Mouse (Mus musculus) ES-Bruce4 (cell line): ENCODE data around the gene Tor1aip2.

Experiments used
- CTCF ChIP-seq: IDR thresholded peaks from one replicate; pipeline ENCODE4 v1.8.1; 2011; ENCODE audit warnings: low read depth, low read length
- EP300 ChIP-seq: IDR thresholded peaks from 2 replicates; pipeline ENCODE4 v1.6.1; 2011; ENCODE audit warnings: low read depth, low read length; ENCODE audit not compliant: insufficient read depth
- POLR2A ChIP-seq: IDR thresholded peaks from one replicate; pipeline ENCODE4 v1.8.1; 2011; ENCODE audit warnings: low read length; ENCODE audit not compliant: insufficient read depth

- TF ChIP-seq CTCF, result no peak
- TF ChIP-seq EP300, result peak; percentile 76; the same call in 1 of the 2 replicates
- no peak for TF ChIP-seq POLR2A
Measured at GRCm38 (mm10) chr1:156073169-156073821, 38.1 kb downstream of the Tor1aip2 start.
